Mouse (Mus musculus) c-Kit-positive CD71-negative TER-119-negative erythroid progenitor cells, embryonic 14.5 days (primary cell): ENCODE data around the gene Asic4.

Source experiments
- DNase-seq: peaks from one replicate; pipeline ENCODE4 v3.0.0-alpha.2; 2013; ENCODE audit warnings: low read depth

The Asic4 gene

DNA sequence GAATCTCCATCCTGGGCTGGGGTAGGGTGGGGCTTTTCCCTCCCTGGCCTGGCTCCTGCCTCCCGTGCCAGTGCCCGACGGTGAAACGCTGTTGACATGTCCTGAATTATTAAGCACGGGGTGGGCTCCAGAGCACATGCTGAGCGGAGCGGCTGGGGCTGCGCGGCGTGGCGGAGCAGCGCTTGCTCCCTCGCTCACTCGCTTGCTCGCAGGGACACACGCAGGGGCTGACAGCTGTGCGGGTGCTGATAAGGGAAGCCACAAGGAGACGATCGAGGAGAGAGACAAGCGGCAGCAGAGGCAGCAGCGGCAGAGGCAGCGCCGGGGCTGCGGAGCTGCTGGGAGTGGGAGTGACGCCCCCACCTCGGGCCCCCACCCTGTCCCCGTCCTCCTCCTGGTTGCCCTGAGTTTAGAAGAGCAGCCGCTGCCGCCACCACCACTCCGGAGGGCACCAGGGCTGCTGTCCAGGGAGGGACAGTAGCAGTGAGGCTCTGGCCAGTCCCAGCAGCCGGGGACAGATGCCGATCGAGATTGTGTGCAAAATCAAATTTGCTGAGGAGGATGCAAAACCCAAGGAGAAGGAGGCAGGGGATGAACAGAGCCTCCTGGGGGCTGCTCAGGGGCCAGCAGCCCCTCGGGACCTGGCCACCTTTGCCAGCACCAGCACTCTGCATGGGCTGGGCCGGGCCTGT lies at the start of gene Asic4:
Gene Asic4 (plus strand): TSS at position 123 of the 692 bp plus-strand sequence.
- no peak for DNase-seq

DNA sequence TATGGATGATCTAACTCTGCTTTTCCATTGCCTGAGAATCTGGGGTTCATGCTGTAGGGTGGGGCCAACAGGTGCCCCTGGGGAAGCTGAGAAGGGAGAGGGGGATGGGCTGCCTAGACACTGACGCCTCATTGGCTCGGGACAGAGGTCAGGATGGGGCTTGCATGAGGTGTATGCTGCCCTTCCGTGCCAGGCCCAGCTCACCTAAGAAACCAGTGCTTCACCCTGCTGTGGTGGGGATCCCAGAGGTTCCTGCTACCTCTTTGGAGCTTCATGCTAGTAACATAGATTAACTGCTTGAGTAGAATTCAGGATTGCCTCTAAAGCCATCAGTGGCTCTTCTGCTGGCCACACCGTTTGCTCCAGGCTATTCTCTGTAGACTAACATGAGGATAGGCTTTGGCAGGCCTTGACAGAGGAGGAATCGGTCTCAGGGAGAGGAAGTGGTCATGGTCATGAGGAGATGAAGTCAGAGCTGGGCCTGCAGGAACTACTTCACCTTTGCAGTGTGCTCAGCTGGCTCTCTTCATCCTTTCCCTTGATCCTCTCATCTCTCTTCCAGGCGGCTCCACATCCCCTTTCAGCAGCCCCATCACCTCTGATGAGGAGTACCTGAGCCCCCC lies 49.6 kb upstream of the Asic4 start:
- no peak for DNase-seq

DNA sequence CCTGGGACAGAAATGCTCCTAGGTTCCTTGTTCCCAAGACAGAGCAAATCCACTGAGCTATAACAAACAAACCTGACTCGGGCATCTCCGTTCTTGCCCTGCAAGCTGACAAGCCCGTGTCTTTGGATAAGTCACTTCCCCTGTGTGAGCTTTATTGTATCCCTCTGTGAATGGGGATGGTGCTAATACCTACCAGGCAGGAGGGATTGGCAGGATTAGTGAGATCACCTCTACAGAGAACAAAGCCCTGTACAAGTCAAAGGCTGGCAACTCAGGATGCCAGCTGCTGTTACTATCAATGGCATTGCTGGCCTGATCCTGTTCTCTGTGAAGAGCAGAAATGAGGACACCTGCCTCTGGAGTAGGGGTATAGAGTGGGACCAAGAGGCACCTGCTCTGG lies 44.7 kb upstream of the Asic4 start:
- DNase-seq: no peak

DNA sequence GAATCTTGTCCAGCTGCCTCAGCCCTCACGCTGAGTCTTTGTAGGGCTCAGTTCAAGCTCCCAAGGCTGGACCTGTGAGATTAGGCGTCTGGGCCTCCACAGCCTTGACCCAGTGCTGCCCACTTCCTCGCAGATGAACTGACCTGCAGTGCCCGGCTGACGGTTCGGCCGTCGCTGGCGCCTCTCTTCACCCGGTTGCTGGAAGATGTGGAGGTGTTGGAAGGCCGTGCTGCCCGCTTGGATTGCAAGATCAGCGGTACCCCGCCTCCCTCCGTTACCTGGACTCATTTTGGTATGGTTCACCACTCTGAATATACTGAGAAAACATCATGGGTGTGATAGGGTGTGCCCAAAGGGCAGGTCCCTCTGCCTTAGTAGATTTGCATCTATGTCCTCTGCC lies 44.1 kb upstream of the Asic4 start:
- no peak for DNase-seq

DNA sequence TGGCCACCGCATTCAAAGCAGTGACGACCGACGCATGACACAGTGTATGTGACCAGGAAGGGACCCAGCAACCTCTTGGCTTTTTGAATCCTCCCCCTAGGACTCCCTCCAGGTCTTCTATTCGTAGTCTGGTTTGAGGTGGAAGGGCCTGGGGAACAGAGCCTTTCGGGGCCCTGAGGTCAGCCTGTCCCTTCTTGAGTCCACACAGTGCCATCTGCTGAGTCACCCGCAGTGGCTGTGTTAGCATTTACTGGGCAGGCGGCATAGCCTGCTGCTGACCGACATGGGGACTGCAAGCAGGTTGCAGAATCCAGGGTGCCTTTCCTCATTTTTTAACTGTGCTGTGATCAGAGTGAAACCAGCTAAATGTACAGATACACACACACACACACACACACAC lies 43.2 kb upstream of the Asic4 start:
- DNase-seq: no peak

DNA sequence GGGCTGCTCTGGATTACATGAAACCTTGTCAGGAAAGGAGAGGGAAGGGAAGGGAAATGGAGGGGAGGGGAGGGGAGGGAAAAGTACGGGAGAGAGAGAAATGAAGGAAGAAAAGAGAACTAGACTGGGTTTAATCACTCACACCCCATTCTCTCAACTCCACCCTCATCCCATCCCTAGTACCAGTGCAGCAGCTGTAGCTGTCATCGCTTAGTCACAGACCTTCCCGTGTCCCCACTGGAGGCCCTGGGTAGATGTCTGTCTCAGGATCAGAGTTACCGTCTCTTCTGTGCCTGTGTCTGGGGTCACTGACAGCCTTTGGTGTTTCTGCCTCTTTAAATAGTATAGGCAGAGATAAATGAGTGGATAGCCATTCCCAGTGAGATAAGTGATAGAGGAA lies 42.0 kb upstream of the Asic4 start:
- no peak for DNase-seq

DNA sequence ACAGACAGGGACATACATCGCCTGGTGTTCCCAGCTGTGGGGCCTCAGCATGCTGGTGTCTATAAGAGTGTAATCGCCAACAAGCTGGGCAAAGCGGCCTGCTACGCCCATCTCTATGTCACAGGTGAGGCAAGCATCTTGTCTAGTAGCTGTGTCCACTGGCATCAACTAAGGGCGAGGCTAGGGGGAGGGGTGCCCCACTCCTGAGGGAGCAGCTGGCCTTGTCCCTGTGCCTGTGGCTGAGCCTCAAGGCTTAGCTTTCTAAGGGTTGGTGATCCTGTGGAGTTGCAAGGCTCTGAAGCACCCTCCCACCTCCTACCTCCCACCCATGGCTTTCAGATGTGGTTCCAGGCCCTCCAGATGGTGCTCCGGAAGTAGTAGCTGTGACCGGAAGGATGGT lies 40.3 kb upstream of the Asic4 start:
- DNase-seq: no peak

DNA sequence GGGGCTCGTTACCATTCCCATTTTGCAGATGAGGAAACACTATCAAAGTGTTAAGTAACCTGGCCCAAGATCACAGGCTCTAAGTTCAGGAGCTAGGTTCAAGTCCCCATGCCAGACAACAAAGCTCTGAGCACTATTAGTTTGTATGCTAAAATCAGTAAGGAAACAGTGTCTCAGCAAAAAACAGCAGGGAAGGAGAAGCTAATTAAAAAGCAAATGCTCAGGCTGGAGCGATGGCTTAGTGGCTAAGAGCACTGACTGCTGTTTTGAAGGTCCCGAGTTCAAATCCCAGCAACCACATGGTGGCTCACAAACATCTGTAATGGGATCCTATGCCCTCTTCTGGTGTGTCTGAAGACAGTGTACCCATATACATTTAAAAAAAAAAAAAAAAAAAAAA lies 38.0 kb upstream of the Asic4 start:
- DNase-seq: no peak

DNA sequence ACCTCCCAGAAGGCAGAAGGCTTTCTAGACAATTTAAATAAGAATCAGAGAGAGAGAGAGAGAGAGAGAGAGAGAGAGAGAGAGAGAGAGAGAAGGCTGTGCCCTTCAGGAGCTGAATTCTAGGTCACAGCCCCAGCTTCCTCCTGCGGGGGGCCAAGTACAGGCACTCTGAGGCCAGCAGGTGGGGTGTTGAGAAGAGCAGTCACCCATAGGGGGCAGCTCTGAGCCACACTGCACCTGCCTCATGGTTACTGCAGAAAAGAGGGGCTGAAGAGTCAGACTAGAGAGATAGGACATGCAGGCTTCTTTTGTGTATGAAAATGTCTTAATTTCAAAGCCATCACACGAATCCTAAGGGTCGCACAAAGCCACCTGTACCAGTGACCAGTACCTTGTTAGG lies 36.5 kb upstream of the Asic4 start:
- DNase-seq: no peak

DNA sequence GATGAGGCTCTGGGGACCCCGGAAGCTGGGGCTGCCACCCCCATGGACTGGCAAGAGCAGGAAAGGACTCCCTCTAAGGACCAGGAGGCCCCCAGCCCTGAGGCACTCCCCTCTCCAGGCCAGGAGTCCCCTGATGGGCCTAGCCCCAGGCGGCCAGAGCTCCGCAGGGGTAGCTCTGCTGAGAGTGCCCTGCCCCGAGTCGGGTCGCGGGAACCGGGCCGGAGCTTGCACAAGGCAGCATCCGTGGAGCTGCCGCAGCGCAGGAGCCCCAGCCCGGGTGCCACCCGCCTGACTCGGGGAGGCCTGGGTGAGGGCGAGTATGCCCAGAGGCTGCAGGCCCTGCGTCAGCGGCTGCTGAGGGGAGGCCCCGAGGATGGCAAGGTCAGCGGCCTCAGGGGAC lies 28.4 kb upstream of the Asic4 start:
- DNase-seq: no peak

DNA sequence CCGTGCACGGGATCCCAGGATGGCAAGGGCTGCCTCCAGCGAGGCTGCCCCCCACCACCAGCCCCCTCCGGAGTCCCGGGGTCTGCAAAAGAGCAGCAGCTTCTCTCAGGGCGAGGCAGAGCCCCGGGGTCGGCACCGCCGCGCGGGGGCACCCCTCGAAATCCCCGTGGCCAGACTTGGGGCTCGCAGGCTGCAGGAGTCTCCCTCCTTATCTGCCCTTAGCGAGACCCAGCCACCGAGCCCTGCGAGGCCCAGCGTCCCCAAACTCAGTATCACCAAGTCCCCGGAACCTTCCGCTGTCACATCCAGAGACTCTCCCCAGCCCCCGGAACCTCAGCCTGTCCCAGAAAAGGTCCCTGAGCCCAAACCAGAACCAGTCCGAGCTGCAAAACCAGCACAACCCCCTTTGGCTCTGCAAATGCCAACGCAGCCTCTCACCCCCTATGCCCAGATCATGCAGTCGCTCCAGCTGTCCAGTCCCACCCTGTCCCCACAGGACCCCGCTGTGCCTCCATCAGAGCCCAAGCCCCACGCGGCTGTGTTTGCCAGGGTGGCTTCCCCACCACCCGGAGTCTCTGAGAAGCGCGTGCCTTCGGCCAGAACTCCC lies 27.9 kb upstream of the Asic4 start:
- DNase-seq: no peak

DNA sequence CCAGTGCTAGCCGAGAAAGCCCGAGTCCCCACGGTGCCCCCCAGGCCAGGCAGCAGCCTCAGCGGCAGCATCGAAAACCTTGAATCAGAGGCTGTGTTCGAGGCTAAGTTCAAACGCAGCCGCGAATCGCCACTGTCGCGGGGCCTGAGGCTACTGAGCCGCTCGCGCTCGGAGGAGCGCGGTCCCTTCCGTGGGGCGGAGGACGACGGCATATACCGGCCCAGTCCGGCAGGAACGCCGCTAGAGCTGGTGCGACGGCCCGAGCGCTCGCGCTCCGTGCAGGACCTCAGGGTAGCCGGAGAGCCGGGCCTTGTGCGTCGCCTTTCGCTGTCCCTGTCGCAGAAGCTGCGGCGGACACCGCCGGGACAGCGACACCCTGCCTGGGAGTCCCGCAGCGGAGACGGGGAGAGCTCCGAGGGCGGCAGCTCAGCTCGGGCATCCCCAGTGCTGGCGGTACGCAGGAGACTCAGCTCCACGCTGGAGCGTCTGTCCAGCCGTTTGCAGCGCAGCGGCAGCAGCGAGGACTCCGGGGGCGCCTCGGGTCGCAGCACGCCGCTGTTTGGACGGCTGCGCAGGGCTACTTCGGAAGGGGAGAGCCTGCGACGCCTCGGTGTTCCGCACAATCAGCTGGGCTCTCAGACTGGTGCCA lies 27.3 kb upstream of the Asic4 start:
- no peak for DNase-seq

DNA sequence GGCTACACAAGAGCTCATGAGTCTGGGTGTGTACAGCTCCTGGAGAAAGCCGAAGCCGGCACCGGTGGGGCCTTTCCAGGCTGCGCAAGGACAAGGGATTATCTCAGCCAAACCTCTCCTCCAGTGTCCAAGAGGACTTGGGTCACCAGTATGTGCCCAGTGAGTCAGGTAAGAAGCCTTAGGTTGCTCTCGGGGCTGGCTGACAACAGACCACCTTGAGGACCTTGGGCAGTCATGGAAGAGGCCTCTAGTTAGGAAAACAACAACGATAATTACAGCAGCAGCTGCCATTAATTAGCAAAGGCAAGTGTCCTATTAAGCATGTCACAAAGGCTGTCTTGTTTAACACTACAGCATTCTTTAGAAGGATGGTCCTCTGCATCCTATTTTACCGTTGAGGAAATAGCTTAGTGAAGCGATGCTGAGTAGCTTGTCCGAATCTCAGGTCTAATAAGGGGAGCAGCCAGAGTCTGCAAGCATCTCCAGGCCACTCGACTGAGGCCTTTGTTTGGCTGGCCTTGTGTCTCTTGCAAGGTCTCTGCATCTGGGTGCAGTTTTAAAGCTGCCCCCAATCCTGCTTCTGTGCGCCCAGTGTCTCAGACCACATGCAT lies 26.4 kb upstream of the Asic4 start:
- DNase-seq: no peak

DNA sequence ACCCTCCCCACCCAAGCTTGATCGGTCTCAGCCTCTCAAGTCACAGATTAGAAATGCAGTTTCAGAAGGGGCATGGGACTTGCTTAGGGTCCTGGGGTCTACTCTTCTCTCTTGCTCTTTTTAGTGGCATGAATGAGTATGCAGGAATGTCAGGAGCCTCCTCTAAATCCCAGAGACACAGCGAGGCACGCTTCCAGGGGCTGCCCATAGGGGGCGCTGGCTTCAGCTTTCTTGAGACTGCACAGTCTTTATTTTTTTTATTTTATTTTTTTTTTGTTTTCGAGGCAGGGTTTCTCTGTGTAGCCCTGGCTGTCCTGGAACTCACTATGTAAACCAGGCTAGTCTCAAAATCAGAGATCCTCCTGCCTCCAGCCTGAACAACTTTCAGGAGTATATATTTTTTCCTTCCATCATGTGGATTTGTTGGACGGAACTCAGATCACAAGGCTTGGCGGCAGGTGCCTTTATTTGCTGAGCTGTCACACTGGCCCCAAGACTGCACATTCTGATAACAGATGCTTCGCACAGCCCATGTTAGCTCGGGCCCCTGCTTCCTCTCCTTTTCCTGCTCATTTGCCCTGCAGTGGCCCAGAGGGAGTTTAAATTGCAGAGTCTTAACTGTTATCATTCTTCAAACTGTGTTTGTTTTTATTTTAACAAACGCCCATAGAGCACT lies 24.3 kb upstream of the Asic4 start:
- DNase-seq: no peak

DNA sequence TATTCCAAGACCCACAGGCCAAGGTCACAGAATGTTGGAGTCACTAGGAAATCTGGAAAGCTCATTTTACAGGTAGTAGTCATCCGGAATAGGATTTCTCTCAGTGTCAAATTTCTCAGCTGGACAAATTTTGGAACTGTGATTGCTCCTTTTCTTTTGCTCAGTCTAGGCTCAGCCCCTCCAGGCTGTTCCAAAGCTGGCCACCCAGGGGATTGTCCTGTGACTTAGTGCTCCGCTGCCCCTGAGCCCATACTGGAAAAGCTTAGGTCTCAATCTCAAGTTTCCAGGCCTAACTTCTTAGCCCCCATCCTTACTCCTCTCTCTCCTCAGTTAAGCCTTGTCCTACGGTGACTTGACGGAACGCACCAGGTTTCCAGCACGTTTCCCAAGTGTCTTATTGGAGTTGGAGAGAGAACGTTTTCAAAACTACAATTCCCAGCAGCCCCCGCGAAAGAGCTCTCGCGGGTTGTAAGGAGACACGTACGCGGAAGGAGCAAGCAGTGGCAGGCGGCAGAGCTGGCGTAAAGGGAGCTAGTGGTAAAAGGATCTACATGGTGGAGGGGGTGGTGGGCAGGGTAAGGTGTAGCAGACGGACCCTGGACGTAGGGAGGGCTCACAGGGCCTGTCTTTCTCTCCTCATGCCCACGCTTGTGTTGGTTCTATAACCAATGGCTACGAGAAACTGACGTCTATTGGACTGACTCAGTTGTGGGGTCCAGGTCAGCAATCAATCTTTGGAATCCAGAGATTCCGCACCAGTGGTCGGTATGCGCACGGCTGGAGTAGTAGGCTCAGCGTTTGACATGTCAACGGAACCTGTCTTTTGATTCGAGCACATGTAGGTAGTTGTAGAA lies 14.5 kb upstream of the Asic4 start, which contains the start of gene Gmppa:
Gene Gmppa (plus strand): TSS at position 456 of the 854 bp plus-strand sequence.
- DNase-seq: peak; percentile 70

DNA sequence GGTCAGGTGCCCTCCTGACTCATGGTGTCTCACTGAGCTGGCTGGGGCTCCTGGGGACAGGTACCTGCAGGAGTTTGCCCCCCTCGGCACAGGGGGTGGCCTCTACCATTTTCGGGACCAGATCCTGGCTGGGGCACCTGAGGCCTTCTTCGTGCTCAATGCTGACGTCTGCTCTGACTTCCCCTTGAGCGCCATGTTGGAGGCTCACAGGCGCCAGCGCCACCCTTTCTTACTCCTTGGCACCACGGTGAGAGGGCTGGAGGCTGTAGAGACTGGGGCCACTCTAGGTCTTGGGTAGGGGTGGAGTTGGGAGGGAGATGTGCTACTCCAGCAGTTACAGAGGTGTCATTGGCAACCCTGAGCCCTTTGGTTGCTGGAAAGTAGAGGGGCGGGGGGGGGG lies 11.5 kb upstream of the Asic4 start:
- no peak for DNase-seq

DNA sequence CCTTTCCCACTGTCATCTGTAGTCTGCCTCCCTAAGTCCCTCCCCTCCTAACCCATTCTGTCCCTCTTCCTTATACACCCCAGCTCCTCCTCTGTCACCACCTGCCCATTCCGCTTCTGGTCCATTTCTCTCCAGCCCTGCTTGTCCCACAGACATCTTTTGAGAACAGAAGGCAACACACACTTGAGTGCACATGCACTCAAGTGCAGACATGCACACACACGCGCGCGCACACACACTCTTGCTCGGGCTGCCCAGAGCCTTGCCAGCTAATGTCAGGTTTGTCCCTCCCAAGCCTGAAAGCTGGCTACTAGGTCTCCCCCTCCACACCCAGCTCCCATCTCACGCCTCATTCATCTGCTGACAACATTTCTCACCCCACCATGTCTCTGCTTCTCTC lies 9.6 kb upstream of the Asic4 start:
- no peak for DNase-seq

DNA sequence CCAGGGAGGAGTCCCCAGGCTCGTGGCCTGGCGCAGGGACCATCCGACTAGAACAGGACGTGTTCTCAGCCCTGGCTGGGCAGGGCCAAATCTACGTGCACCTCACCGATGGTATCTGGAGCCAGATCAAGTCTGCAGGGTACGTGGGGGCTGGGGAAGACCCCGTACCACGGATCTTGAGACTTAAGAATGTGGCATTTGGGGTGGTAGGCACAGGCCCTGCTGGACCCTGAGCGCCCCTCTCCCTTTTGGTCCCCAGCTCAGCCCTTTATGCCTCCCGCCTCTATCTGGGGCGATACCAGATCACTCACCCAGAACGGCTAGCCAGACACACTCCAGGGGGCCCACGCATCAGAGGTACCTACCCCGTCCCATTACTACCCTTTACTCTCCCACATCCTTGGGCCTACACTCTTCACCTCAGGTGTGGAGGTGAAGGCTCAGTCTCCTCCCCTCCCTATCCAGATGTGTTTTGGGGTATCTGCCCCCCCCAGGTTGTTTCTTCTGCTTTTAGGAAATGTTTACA lies 8.7 kb upstream of the Asic4 start:
- DNase-seq: no peak

DNA sequence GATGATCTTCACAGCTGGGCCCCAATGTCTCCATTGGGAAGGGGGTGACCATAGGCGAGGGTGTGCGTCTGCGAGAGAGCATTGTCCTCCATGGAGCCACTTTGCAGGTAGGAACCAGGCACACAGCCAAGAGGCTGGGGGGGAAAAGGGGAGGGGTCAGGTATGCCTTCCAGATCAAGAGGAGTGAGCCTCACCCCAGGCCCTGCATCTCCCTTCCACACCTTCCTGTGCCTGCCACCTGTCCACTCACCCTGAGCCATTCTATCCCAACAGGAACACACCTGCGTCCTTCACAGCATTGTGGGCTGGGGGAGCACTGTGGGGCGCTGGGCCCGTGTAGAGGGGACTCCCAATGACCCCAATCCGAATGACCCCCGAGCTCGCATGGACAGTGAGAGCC lies 8.1 kb upstream of the Asic4 start:
- no peak for DNase-seq

DNA sequence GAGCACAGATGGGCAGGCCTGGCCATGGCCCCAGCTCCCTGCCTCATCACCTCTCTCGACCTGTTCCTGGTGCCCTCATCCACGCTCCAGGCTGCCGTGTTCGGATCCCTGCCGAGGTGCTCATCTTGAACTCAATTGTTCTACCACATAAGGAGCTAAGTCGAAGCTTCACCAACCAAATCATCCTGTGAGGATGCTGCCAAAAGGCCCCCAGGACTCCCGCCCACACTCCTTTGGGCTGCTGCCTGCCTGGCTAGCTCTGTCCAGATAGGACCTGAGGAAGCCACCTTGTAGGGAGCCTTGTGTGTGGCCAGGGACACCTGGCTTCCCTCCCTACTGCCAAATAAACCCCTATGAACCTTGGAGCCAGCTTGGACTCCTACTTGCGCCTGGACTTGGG lies 7.4 kb upstream of the Asic4 start:
- DNase-seq: no peak
